28 mouse cellular contexts compared by ENCODE assay signal in genomic region chr17:32205345-32205744, GRCm38 (mm10). TPM values are rescaled to one million over a fixed set of nuclear protein-coding genes. Genes with fewer than 3 reads are reported as not detected.
DNase-seq lines count a peak whose midpoint lies in the region; ATAC-seq and TF ChIP-seq lines count a peak whose summit lies in the region.
"Had no signal": no experiment of that assay in that cellular context is flagged by ENCODE, and none has a peak within 500 bp of the region (broad histone marks: within the 10 kb centered on the region; RNA-seq: fewer than 3 reads in every experiment).

No protein-coding gene starts in this region.

- ATAC-seq in kidney, embryonic 14.5 days (ENCODE audit: low FRiP score, low TSS enrichment) = no peak
- ATAC-seq in lung, postnatal 0 days = no peak
- ATAC-seq: activated CD4-positive, CD25-positive, alpha-beta regulatory T cell, adult 4 months; forebrain, embryonic 16.5 days; hindbrain, embryonic 16.5 days had no signal

- H3K27me3 ChIP-seq in kidney, embryonic 14.5 days (ENCODE audit: control insufficient read depth, insufficient read depth, low read length) = no peaks in the 10 kb centered on the region
- no peaks in the 10 kb centered on the region for H3K27me3 ChIP-seq in lung, postnatal 0 days (replicated peaks; ENCODE audit: insufficient read depth, low read length)
- H3K27me3 ChIP-seq: CH12.LX; heart, embryonic 13.5 days; kidney, embryonic 15.5 days; stomach, embryonic 15.5 days had no signal

- 85% methylated on average over 3 of the region's 3 CpGs for WGBS in kidney, embryonic 14.5 days
- 67% methylated on average over 3 of the region's 3 CpGs for WGBS in lung, postnatal 0 days

- 0 out of 2 replicates have a peak, but pooled peaks cover 3% of the 10 kb centered on the region for H3K4me1 ChIP-seq in kidney, embryonic 14.5 days (ENCODE audit: control insufficient read depth, insufficient read depth, low read length)
- H3K4me1 ChIP-seq in lung, postnatal 0 days (ENCODE audit: insufficient read depth, low read depth, low read length) = no peaks in the 10 kb centered on the region

- H3K4me3 ChIP-seq in kidney, embryonic 14.5 days (ENCODE audit: low read length) = no peak overlapping the region
- H3K4me3 ChIP-seq in lung, postnatal 0 days (ENCODE audit: low read depth, low read length) = no peak overlapping the region
- H3K4me3 ChIP-seq: erythroblast, embryonic 14.5 days; heart, embryonic 13.5 days; kidney, embryonic 15.5 days; layer of hippocampus, adult 2 months; stomach, embryonic 15.5 days had no signal

- TF ChIP-seq CTCF in lung, postnatal 0 days (IDR thresholded peaks at IDR 0.05) = no peak

- H3K4me2 ChIP-seq in kidney, embryonic 14.5 days (replicated peaks; ENCODE audit: low read depth, low read length) = no peak overlapping the region
- H3K4me2 ChIP-seq in lung, postnatal 0 days (replicated peaks; ENCODE audit: low read depth, low read length) = no peak overlapping the region
- H3K4me2 ChIP-seq: heart, embryonic 13.5 days; kidney, embryonic 15.5 days; lung, embryonic 14.5 days; stomach, embryonic 15.5 days had no signal

- H3K27ac ChIP-seq in kidney, embryonic 14.5 days (ENCODE audit: low read depth, low read length) = no peak overlapping the region
- H3K27ac ChIP-seq in lung, postnatal 0 days (ENCODE audit: low read length) = no peak overlapping the region
- H3K27ac ChIP-seq: heart, embryonic 13.5 days; kidney, embryonic 15.5 days; layer of hippocampus, adult 2 months; liver, embryonic 14.5 days; stomach, embryonic 15.5 days had no signal

- peaks cover 97% of the 10 kb centered on the region for H3K36me3 ChIP-seq in kidney, embryonic 14.5 days (ENCODE audit: control insufficient read depth, insufficient read depth, low read length)
- peaks cover 38% of the 10 kb centered on the region for H3K36me3 ChIP-seq in lung, postnatal 0 days (ENCODE audit: insufficient read depth, low read length)

- no peaks in the 10 kb centered on the region for H3K9me3 ChIP-seq in kidney, embryonic 14.5 days (ENCODE audit: control insufficient read depth, low read length)
- no peaks in the 10 kb centered on the region for H3K9me3 ChIP-seq in lung, postnatal 0 days (ENCODE audit: low read length)
- H3K9me3 ChIP-seq: heart, embryonic 13.5 days; kidney, embryonic 15.5 days; stomach, embryonic 15.5 days had no signal

- H3K9ac ChIP-seq in kidney, embryonic 14.5 days (ENCODE audit: low read depth, low read length) = no peak overlapping the region
- H3K9ac ChIP-seq in lung, postnatal 0 days (replicated peaks; ENCODE audit: low read depth) = no peak overlapping the region
- H3K9ac ChIP-seq: heart, embryonic 13.5 days; kidney, embryonic 15.5 days; liver, embryonic 14.5 days; lung, embryonic 14.5 days; stomach, embryonic 15.5 days had no signal

- DNase-seq in adrenal gland, postnatal 10 days = peak; percentile 49
- no peak for DNase-seq in adrenal gland, adult 8-10 months
- DNase-seq in heart, adult 18-20 months = peak; percentile 59 to 63
- DNase-seq in heart, postnatal 4 days = no peak
- DNase-seq in kidney, adult 9 months = peak; percentile 30
- peak; percentile 58 for DNase-seq in lung, postnatal 36 days
- DNase-seq in lung, postnatal 0 days (ENCODE audit: low spot score) = no peak
- DNase-seq: adrenal gland, postnatal 36 days; cerebellum, adult 2 months; cerebellum, postnatal 14 days; gastrocnemius, postnatal 14 days; layer of hippocampus, postnatal 36 days; left cerebral cortex, postnatal 4 days; lung, embryonic 14.5 days; midbrain, embryonic 14.5 days had no signal

- TF ChIP-seq EP300 in lung, postnatal 0 days (IDR thresholded peaks at IDR 0.05) = no peak

RNA-seq across cellular contexts. Expression of gene Ephx3, which starts 16.0 kb away (rescaled TPM):
- under 1 TPM in 1 of 2 experiments, not detected in 1; 0.42 TPM for total RNA-seq in adrenal gland, postnatal 10 days (2021)
- total RNA-seq in adrenal gland, adult 8-10 months (2022) = under 1 TPM; 0.13 to 0.43 (median 0.31) TPM
- under 1 TPM; 0.69 to 0.74 TPM for total RNA-seq in heart, adult 18-20 months (2021)
- under 1 TPM; 0.38 TPM for total RNA-seq in heart, postnatal 4 days (2021)
- polyA plus RNA-seq in kidney, embryonic 14.5 days (2014; fragmentation: Nextera tagmentation; extraction: Ambion mirVana) = 0.10 TPM in 1 of 2 replicates, not detected in the other
- 0.23 and 0.36 TPM in 2 replicates for polyA plus RNA-seq in lung, postnatal 0 days (2015; fragmentation: Nextera tagmentation; extraction: Ambion mirVana)
- total RNA-seq: monocyte, adult 5-6 weeks had no signal
- polyA plus RNA-seq: activated CD4-positive, CD25-positive, alpha-beta regulatory T cell, adult 4 months; erythroblast, embryonic 14.5 days; forebrain, embryonic 16.5 days; heart, embryonic 13.5 days; intestine, embryonic 14.5 days; midbrain, embryonic 14.5 days had no signal

RNA-seq across cellular contexts. Expression of gene Notch3, which starts 38.7 kb away (rescaled TPM):
- total RNA-seq in adrenal gland, postnatal 10 days (2021) = 10 to 100 TPM; 24.9 to 31.7 TPM
- total RNA-seq in adrenal gland, adult 8-10 months (2022) = 10 to 100 TPM in 1 of 4 experiments, 1 to 10 TPM in 3; 5.7 to 10.7 (median 7.3) TPM
- 10 to 100 TPM; 20.5 to 24.5 TPM for total RNA-seq in heart, adult 18-20 months (2021)
- 10 to 100 TPM; 51.5 to 52.3 TPM for total RNA-seq in heart, postnatal 4 days (2021)
- 15.9 and 16.9 TPM in 2 replicates for polyA plus RNA-seq in kidney, embryonic 14.5 days (2014; fragmentation: Nextera tagmentation; extraction: Ambion mirVana)
- polyA plus RNA-seq in lung, postnatal 0 days (2015; fragmentation: Nextera tagmentation; extraction: Ambion mirVana) = 8.3 and 9.7 TPM in 2 replicates
- total RNA-seq: monocyte, adult 5-6 weeks had no signal
- polyA plus RNA-seq: activated CD4-positive, CD25-positive, alpha-beta regulatory T cell, adult 4 months; erythroblast, embryonic 14.5 days had no signal

Comparison
In these comparisons a context has a peak if more than half of its experiments do, and no peak if none do; other contexts are left out.
1. DNase-seq: peak in adrenal gland, postnatal 10 days (single experiment), heart, adult 18-20 months (2 of 2), kidney, adult 9 months (single experiment) and lung, postnatal 36 days (single experiment); none in adrenal gland, adult 8-10 months (single experiment), heart, postnatal 4 days (single experiment) and lung, postnatal 0 days (single experiment).